Mouse (Mus musculus) megakaryocyte, embryonic 14.5 days (primary cell): ENCODE measurements around the gene Cd151.

ENCODE experiments used
- FLI1 ChIP-seq: IDR thresholded peaks from 2 replicates; pipeline ENCODE4 v1.6.1; 2012; ENCODE audit warnings: low read length, inconsistent platforms, mixed read lengths
- GATA1 ChIP-seq: IDR thresholded peaks from 3 replicates; pipeline ENCODE4 v1.6.1; 2012; ENCODE audit warnings: mixed read lengths, low read length, inconsistent platforms, borderline replicate concordance

DNA sequence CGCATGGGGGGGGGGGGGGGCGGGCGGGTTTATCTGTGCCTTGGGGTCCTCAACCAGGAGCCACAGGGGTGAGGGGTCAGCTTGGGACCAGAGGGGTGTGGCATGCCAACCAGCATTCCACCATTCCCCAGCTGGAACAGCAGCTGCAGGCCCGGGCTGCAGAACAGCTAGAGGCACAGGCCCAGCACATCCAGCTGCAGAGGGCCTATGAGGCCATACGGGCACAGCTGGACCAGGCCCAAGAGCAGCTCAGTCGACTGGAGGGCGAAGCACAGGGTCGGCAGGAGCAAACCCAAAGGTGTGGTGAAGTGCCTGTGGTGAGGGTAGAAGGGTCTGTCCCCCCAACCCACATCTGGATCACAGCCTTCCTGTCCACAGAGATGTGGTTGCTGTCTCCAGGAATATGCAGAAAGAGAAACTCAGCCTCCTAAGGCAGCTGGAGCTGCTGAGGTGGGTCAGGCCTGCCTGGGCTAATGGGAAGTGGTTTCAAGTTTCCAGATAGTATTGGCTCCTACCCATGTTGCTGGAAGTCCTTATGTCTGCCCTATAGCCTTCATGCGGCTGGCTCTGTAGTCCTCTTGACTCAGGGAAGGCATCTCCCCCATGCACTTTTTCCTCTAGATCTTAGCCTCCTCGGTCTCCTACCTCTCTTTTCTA, 1.7 kb upstream of the Cd151 start:
- no peak for TF ChIP-seq GATA1
- TF ChIP-seq FLI1, result no peak
